Mouse (Mus musculus): ENCODE measurements at regions not wholly inside any gene's neighbourhood (a gene's known extent, or its start where the extent isn't known, plus 50 kb on each side); places are given as distances from the start of the nearest gene placed in this dataset.

GRCm38 (mm10) chr5:148454200-148454599, 54.5 kb upstream of the Slc7a1 start:
- intact Hi-C loops (cut with DNase I) = no loop called here

GRCm38 (mm10) chr5:148453776-148454175, 54.1 kb upstream of the Slc7a1 start:
- intact Hi-C loops (cut with DNase I) = no loop called here
- peak in 1 of 2 experiments; percentile 64 for DNase-seq (ENCODE audit: extremely low spot score in 1 of 2, low spot score in 2 of 2)

More at GRCm38 (mm10) chr5:148454200-148454599, 54.5 kb upstream of the Slc7a1 start:
- DNase-seq (ENCODE audit: extremely low spot score in 1 of 2, low spot score in 2 of 2) = no peak

DNA sequence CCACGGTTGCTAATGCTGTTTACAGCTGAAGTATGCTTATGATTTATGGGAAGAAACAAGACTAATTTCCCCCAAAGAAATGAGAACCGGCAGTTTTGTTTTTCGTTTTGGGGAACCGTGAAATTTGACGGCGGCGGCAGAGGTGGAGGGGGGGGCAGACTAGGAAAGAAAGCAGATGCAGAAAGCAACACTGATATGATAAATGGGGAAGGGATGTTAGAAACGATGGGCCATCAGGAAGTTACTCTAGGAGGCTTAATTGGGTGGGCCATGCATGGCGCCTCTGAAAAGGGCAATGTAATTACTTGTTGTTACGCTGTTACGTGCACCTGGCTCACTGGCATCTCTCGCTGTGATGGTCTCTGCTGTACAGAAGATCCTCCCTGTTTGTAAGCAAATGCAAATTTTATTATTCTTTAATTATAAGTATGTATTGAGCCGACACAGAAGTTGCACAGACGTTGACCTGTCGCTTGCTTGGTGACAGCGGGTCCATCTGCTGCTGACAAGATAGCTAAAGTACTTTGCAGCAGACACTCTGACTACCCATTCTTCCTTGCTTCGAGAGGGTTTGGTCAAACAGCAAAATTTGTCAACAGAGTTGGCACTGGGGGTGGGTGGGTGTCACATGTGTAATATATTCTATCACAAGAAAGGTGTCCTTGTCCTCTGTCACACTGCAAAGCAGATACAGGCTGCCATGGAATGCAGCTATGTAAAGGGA, 53.4 kb upstream of the Slc7a1 start:
- intact Hi-C loops (cut with DNase I) = no loop called here
- no peak for DNase-seq (ENCODE audit: extremely low spot score in 1 of 2, low spot score in 2 of 2)

- DNase-seq (ENCODE audit: extremely low spot score in 1 of 2, low spot score in 2 of 2) = peak in 1 of 2 experiments; percentile 50
- intact Hi-C loops (cut with DNase I) = loop anchor here (2.0 kb wide), 1 partner anchor 119 kb away; no protein-coding TSS in a partner anchor
Observed at GRCm38 (mm10) chr5:148451811-148452210, 52.1 kb upstream of the Slc7a1 start.

DNA sequence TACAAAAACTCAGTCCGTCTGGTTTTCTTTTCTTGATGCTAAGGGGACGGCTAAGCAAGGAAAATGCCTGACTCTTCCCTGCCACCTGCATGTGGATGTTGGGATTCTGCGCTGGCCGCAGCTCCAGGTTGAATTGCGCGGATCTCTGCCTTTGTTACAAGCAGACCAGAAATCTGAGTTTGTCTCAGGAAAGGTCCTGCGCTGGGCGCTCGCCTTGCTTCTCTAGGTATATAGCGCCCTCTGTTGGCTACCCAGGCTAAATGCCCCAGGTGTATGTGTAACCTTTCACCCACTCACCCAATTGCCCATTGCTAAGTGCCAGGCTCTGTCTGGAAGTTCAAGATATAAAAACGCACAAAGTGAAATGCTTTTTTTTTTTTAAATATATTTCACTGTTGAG, 51.2 kb upstream of the Slc7a1 start:
- intact Hi-C loops (cut with DNase I) = loop anchor here (2.0 kb wide), 1 partner anchor 118 kb away; no protein-coding TSS in a partner anchor
- peak in 1 of 2 experiments; percentile 73 for DNase-seq (ENCODE audit: extremely low spot score in 1 of 2, low spot score in 2 of 2)

All from left cerebral cortex, postnatal 10 days (tissue).